Mouse (Mus musculus) effector memory CD4-positive, alpha-beta T cell, adult 5 months (primary cell): ENCODE data around the gene Hook2. TPM values are rescaled to one million over a fixed set of nuclear protein-coding genes. Genes with fewer than 3 reads are reported as not detected.

ENCODE experiments used
- polyA plus RNA-seq: library from polyadenylated mRNA; unstranded; fragments of 100-300 nt; shearing (Covaris generic); gene quantifications from one replicate; pipeline ENCODE4 v1.2.1, GENCODE M21; 2017

Hook2 gene
- polyA plus RNA-seq = 17.9 TPM

GRCm38 (mm10) chr8:84990349-84990748 lies at the start of gene Hook2:
Hook2 (plus strand) TSS chr8:84990603.

GRCm38 (mm10) chr8:84946528-84947240 lies 43.7 kb upstream of the Hook2 start, which contains the start of gene Rtbdn:
Rtbdn (plus strand) TSS chr8:84946991.

GRCm38 (mm10) chr8:84969241-84970134 lies 20.9 kb upstream of the Hook2 start, which contains the start of the genes Gm49661, Prdx2 and Rnaseh2a:
Gm49661 (minus strand) TSS chr8:84969433.
Prdx2 (plus strand) TSS chr8:84969587.
Rnaseh2a (minus strand) TSS chr8:84969767.

GRCm38 (mm10) chr8:84978248-84978940 lies 12.0 kb upstream of the Hook2 start, which contains the start of gene Junb:
Junb (minus strand) TSS chr8:84978718.

GRCm38 (mm10) chr8:85014431-85014830 lies 24.0 kb downstream of the Hook2 start, which contains the start of gene Best2:
Best2 (minus strand) TSS chr8:85014531.

GRCm38 (mm10) chr8:85025098-85025932 lies 34.9 kb downstream of the Hook2 start, which contains the start of gene Asna1:
Asna1 (minus strand) TSS chr8:85025281.

GRCm38 (mm10) chr8:85026670-85027515 lies 36.5 kb downstream of the Hook2 start, which contains the start of gene Trir:
Trir (plus strand) TSS chr8:85026823.

GRCm38 (mm10) chr8:85036718-85037365 lies 46.4 kb downstream of the Hook2 start, which contains the start of gene Tnpo2:
Tnpo2 (plus strand) TSS chr8:85036915.

Other genes with a start within 250 kb of the Hook2 start
- gene Nfix, start 190.3 kb upstream of the Hook2 start, polyA plus RNA-seq = 12.2 TPM
- gene Dand5, start 167.8 kb upstream of the Hook2 start, polyA plus RNA-seq = 3.3 TPM
- gene Gadd45gip1, start 159.1 kb upstream of the Hook2 start, polyA plus RNA-seq = 19.6 TPM
- 113 TPM for gene Rad23a, start 149.9 kb upstream of the Hook2 start, polyA plus RNA-seq
- gene Calr, start 143.7 kb upstream of the Hook2 start, polyA plus RNA-seq = 547 TPM
- 59.5 TPM for gene Farsa, start 133.6 kb upstream of the Hook2 start, polyA plus RNA-seq
- gene Syce2, start 118.5 kb upstream of the Hook2 start, polyA plus RNA-seq = 5.3 TPM
- 22.4 TPM for gene Gcdh, start 96.7 kb upstream of the Hook2 start, polyA plus RNA-seq
- gene Klf1, start 88.7 kb upstream of the Hook2 start, polyA plus RNA-seq = 0.57 TPM
- 5.6 TPM for gene Dnase2a, start 82.0 kb upstream of the Hook2 start, polyA plus RNA-seq
- 0.24 TPM for gene Mast1, start 53.2 kb upstream of the Hook2 start, polyA plus RNA-seq
- not detected for gene Rtbdn, start 43.6 kb upstream of the Hook2 start, polyA plus RNA-seq
- not detected for gene Gm49661, start 21.2 kb upstream of the Hook2 start, polyA plus RNA-seq
- gene Prdx2, start 21.0 kb upstream of the Hook2 start, polyA plus RNA-seq = 110 TPM
- gene Rnaseh2a, start 20.8 kb upstream of the Hook2 start, polyA plus RNA-seq = 59.4 TPM
- gene Junb, start 11.9 kb upstream of the Hook2 start, polyA plus RNA-seq = 7,373 TPM
- not detected for gene Best2, start 23.9 kb downstream of the Hook2 start, polyA plus RNA-seq
- 29.1 TPM for gene Asna1, start 34.7 kb downstream of the Hook2 start, polyA plus RNA-seq
- 198 TPM for gene Trir, start 36.2 kb downstream of the Hook2 start, polyA plus RNA-seq
- 25.2 TPM for gene Tnpo2, start 46.3 kb downstream of the Hook2 start, polyA plus RNA-seq
- gene Fbxw9, start 69.5 kb downstream of the Hook2 start, polyA plus RNA-seq = 6.5 TPM
- gene Gm5741, start 77.4 kb downstream of the Hook2 start, polyA plus RNA-seq = not detected
- 89.1 TPM for gene Dhps, start 81.2 kb downstream of the Hook2 start, polyA plus RNA-seq
- 134 TPM for gene Wdr83os, start 90.1 kb downstream of the Hook2 start, polyA plus RNA-seq
- 18.9 TPM for gene Wdr83, start 90.7 kb downstream of the Hook2 start, polyA plus RNA-seq
- 93.4 TPM for gene Man2b1, start 92.7 kb downstream of the Hook2 start, polyA plus RNA-seq
- gene Zfp791, start 132.5 kb downstream of the Hook2 start, polyA plus RNA-seq = not detected
- not detected for gene Cks1brt, start 161.3 kb downstream of the Hook2 start, polyA plus RNA-seq
- not detected for gene Olfr371, start 235.4 kb downstream of the Hook2 start, polyA plus RNA-seq